Mouse (Mus musculus) megakaryocyte, embryonic 14.5 days (primary cell): ENCODE measurements around the gene Nr1h3. TPM values are rescaled to one million over a fixed set of nuclear protein-coding genes. Genes with fewer than 3 reads are reported as not detected.
A peak's percentile ranks its signal among the peaks of the same experiment; 100 is the strongest.
"Not testable (repeated sequence)": the region's sequence is repeated elsewhere in the genome, so short reads cannot be mapped to it uniquely, and the experiment has no call there.

Experiments
- H3K27me3 ChIP-seq: replicated peaks from 2 replicates; pipeline ENCODE3; 2012; ENCODE audit warnings: inconsistent platforms
- H3K36me3 ChIP-seq: replicated peaks from 2 replicates; pipeline ENCODE3; 2012; ENCODE audit warnings: low read length, inconsistent platforms, mixed read lengths
- H3K4me1 ChIP-seq: 2 replicates; pipeline ENCODE4 v1.6.1; 2012; ENCODE audit warnings: inconsistent platforms
- H3K4me3 ChIP-seq: replicated peaks from 2 replicates; pipeline ENCODE3; 2012; ENCODE audit warnings: moderate library complexity, mild to moderate bottlenecking, inconsistent platforms
- H3K9me3 ChIP-seq: 2 replicates; pipeline ENCODE4 v1.6.1; 2012; ENCODE audit warnings: inconsistent platforms
- FLI1 ChIP-seq: IDR thresholded peaks from 2 replicates; pipeline ENCODE4 v1.6.1; 2012; ENCODE audit warnings: low read length, inconsistent platforms, mixed read lengths
- GATA1 ChIP-seq: IDR thresholded peaks from 3 replicates; pipeline ENCODE4 v1.6.1; 2012; ENCODE audit warnings: mixed read lengths, low read length, inconsistent platforms, borderline replicate concordance
- polyA plus RNA-seq: library from polyadenylated mRNA; stranded (reverse); fragments of >175 nt; gene quantifications from 2 replicates; pipeline ENCODE4 v1.2.3, GENCODE M21; 2012; ENCODE audit warnings: low replicate concordance; ENCODE audit not compliant: insufficient read depth

Nr1h3 gene
- 7.4 TPM in 1 of 2 replicates, not detected in the other for polyA plus RNA-seq

- Histone ChIP-seq H3K9me3 (no peaks in the 10 kb centered on the region), H3K36me3 (peaks cover 35% of the 10 kb centered on the region), H3K4me1 (peaks cover 38% of the 10 kb centered on the region), H3K4me3 (peak within 1 kb of the TSS; percentile 95), H3K27me3 (no peaks in the 10 kb centered on the region)
- no peak for TF ChIP-seq GATA1
- peak; percentile 44; the same call in 1 of the 2 replicates for TF ChIP-seq FLI1
These were observed at the start of gene Nr1h3, which contains the start of gene Acp2 for GRCm38 (mm10) chr2:91202222-91202971. Gene Nr1h3, minus strand, starts transcription at chr2:91202834. Gene Acp2, plus strand, starts transcription at chr2:91202885.

GRCm38 (mm10) chr2:91252001-91252400 is 49.4 kb upstream of the Nr1h3 start:
- Histone ChIP-seq H3K4me1 (peaks cover 34% of the 10 kb centered on the region), H3K36me3 (no peaks in the 10 kb centered on the region), H3K9me3 (no peaks in the 10 kb centered on the region), H3K27me3 (peaks cover 65% of the 10 kb centered on the region), H3K4me3 (no peak overlapping the region)
- TF ChIP-seq GATA1 = no peak
- TF ChIP-seq FLI1 = no peak

GRCm38 (mm10) chr2:91248366-91248765 is 45.7 kb upstream of the Nr1h3 start:
- H3K4me1 ChIP-seq = peaks cover 37% of the 10 kb centered on the region
- no peak for TF ChIP-seq FLI1
- no peak for TF ChIP-seq GATA1

GRCm38 (mm10) chr2:91244557-91245228 is 42.1 kb upstream of the Nr1h3 start:
- H3K4me1 ChIP-seq = peaks cover 49% of the 10 kb centered on the region
- no peak overlapping the region for H3K4me3 ChIP-seq
- TF ChIP-seq FLI1 = no peak
- no peaks in the 10 kb centered on the region for H3K36me3 ChIP-seq
- no peaks in the 10 kb centered on the region for H3K27me3 ChIP-seq
- no peaks in the 10 kb centered on the region for H3K9me3 ChIP-seq

More at GRCm38 (mm10) chr2:91248366-91248765, 45.7 kb upstream of the Nr1h3 start:
- Histone ChIP-seq H3K27me3 (peaks cover 29% of the 10 kb centered on the region), H3K4me3 (no peak overlapping the region), H3K9me3 (no peaks in the 10 kb centered on the region), H3K36me3 (no peaks in the 10 kb centered on the region)

- TF ChIP-seq GATA1 (no peak), FLI1 (no peak)
- Histone ChIP-seq H3K36me3 (no peaks in the 10 kb centered on the region), H3K4me3 (peak overlapping the region; percentile 56), H3K9me3 (no peaks in the 10 kb centered on the region), H3K4me1 (peaks cover 47% of the 10 kb centered on the region), H3K27me3 (no peaks in the 10 kb centered on the region)
These were observed 40.8 kb upstream of the Nr1h3 start for GRCm38 (mm10) chr2:91243416-91243815.

- Histone ChIP-seq H3K36me3 (no peaks in the 10 kb centered on the region), H3K4me1 (peaks cover 45% of the 10 kb centered on the region), H3K4me3 (no peak overlapping the region), H3K27me3 (no peaks in the 10 kb centered on the region), H3K9me3 (no peaks in the 10 kb centered on the region)
- TF ChIP-seq GATA1 = no peak
- no peak for TF ChIP-seq FLI1
These were observed 39.9 kb upstream of the Nr1h3 start for GRCm38 (mm10) chr2:91242547-91242946.

GRCm38 (mm10) chr2:91237511-91238080 is 35.0 kb upstream of the Nr1h3 start:
- Histone ChIP-seq H3K4me3 (peak overlapping the region; percentile 96), H3K4me1 (peaks cover 25% of the 10 kb centered on the region)
- not testable (repeated sequence) for H3K27me3 ChIP-seq, H3K36me3 ChIP-seq, H3K9me3 ChIP-seq

- Histone ChIP-seq H3K4me3 (peak within 1 kb of the TSS; percentile 96), H3K9me3 (no peaks in the 10 kb centered on the region), H3K4me1 (peaks cover 17% of the 10 kb centered on the region), H3K27me3 (no peaks in the 10 kb centered on the region), H3K36me3 (peaks cover 5% of the 10 kb centered on the region)
- TF ChIP-seq GATA1 (no peak), FLI1 (no peak)
These were observed 34.2 kb upstream of the Nr1h3 start, which contains the start of gene Ddb2 for GRCm38 (mm10) chr2:91236601-91237510. Gene Ddb2, minus strand, starts transcription at chr2:91236982.

- Histone ChIP-seq H3K36me3 (peaks cover 5% of the 10 kb centered on the region), H3K27me3 (no peaks in the 10 kb centered on the region), H3K4me1 (no peaks in the 10 kb centered on the region), H3K4me3 (no peak overlapping the region), H3K9me3 (no peaks in the 10 kb centered on the region)
- no peak for TF ChIP-seq FLI1
These were observed 27.1 kb upstream of the Nr1h3 start for GRCm38 (mm10) chr2:91229735-91230134.
